Mouse (Mus musculus): Measurements from ENCODE around the gene St3gal3. TPM values are rescaled to one million over a fixed set of nuclear protein-coding genes. Genes with fewer than 3 reads are reported as not detected.

Gene St3gal3
- polyA plus RNA-seq, 1 experiment from 2014 or later = 15.7 TPM

DNA sequence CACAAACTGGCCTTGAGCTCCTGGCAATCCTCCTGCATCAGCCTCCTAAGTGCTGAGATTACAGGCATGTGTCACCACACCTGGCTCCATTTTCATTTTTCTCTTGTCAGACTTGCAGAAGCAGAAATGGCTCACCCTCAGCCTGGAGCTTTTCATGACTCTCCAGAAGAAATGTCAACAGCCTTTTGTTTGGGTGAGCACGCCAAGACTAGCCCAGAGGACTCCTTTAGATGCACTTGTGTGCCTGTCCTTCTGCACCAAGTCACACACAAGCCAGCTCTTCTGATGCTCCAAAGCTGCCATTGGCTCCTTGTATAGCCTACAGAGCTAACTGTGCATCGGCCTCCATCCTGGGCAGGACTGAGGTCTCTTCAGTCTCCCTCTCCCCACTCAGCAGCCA, 141.3 kb downstream of the St3gal3 start:
- H3K27ac ChIP-seq = no peak overlapping the region
- no peaks in the 10 kb centered on the region for H3K79me2 ChIP-seq (ENCODE audit: inconsistent target)
- H3K4me3 ChIP-seq (ENCODE audit: inconsistent target) = no peak overlapping the region
- 96% methylated on average over 2 of the region's 2 CpGs for WGBS (ENCODE audit: missing documents)
- no peaks in the 10 kb centered on the region for H3K36me3 ChIP-seq (ENCODE audit: inconsistent target)

DNA sequence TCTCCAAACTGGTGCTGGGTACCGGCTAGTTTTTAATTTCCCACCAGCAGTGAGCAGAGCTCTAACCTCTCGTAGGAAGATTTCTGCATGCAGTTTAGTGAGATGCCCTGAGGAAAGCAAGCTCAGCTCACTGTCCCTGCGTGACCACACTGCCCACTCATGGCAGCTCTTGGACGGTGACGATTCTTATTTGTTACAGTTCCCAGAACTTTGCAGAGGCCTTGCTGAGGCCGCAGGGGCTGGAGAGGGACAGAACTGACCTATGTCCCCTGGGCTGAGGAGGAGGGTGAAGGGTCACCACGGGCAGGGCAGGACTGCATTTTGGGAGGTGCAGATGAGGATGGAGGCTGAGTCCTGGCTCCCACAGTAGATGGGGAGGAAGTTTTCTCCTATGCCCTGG, 141.8 kb downstream of the St3gal3 start:
- no peak overlapping the region for H3K4me3 ChIP-seq (ENCODE audit: inconsistent target)
- H3K36me3 ChIP-seq (ENCODE audit: inconsistent target) = no peaks in the 10 kb centered on the region
- 96% methylated on average over 7 of the region's 7 CpGs for WGBS (ENCODE audit: missing documents)
- no peaks in the 10 kb centered on the region for H3K79me2 ChIP-seq (ENCODE audit: inconsistent target)
- H3K27ac ChIP-seq = no peak overlapping the region

DNA sequence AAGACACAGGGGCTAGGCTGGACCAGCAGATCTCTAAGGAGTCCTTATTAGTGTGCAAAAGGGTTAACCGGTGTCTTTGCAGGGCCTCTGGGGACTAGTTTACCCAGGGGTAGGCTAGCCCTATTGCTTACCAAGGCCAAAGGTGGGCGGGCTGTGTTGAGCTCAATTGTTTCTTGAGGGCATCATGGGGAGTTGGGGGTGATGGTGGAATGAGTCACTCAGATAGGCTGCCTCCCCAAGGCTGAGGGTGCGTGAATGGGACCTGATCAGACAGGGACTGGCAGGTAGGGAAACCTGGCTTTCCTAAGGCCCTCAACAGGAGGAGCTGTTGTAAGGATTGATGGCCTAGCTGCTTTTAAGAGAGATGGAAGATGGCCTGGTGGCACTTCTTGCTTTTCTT, 142.7 kb downstream of the St3gal3 start:
- Histone ChIP-seq H3K27ac (no peak overlapping the region), H3K79me2 (ENCODE audit: inconsistent target) (no peaks in the 10 kb centered on the region), H3K4me3 (ENCODE audit: inconsistent target) (no peak overlapping the region), H3K36me3 (ENCODE audit: inconsistent target) (no peaks in the 10 kb centered on the region)
- 91% methylated on average over 3 of the region's 3 CpGs for WGBS (ENCODE audit: missing documents)

DNA sequence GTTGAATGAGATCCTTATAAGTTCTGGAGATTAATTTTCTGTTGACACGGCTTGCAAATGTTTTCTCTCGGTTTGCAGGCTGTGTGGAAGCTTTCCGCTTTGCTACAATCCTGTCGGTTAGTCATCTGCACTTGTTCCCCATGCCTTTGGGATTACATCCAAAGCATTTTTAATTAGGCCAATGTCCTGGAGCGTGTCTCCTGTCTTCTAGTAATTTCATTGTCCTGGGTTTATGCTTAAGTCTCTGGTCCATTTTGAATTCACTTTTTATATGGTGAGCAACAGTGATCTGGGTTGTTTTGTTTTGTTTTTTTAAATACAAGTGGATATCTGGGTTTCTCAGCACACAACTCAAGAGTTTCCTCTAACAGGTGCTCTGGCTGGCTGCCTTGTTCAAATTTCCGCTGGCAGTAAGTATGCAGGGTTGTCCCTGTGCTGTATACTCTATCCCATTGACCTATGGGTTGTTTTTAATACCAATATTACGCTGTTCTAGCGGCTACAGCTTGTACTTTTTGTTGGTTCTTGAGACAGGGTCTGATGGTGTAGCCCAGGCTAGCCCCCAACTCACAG, 143.6 kb downstream of the St3gal3 start:
- H3K36me3 ChIP-seq (ENCODE audit: inconsistent target) = no peaks in the 10 kb centered on the region
- 98% methylated on average over 8 of the region's 8 CpGs for WGBS (ENCODE audit: missing documents)
- H3K79me2 ChIP-seq (ENCODE audit: inconsistent target) = no peaks in the 10 kb centered on the region
- H3K27ac ChIP-seq = no peak overlapping the region
- no peak overlapping the region for H3K4me3 ChIP-seq (ENCODE audit: inconsistent target)

DNA sequence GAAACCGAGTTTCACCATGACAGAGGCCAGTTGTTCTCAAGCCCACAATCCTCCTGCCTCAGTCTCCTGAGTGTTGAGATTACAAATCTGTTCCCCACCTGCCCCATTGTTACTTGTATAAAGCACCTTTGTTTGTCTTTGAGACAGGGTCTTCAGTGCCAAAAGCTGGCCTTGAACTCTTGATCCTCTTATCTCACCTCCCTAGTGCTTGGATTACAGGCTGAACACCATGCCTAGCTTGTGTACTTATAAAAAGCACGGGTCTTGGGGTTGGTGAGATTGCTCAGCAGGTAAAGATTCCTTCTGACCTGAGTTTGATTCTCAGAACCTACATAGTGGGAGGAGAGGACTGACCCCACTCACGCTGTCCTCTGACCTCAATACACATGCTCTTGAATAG, 144.1 kb downstream of the St3gal3 start:
- H3K27ac ChIP-seq = no peak overlapping the region
- WGBS (ENCODE audit: missing documents) = 91% methylated on average over 3 of the region's 3 CpGs
- H3K79me2 ChIP-seq (ENCODE audit: inconsistent target) = no peaks in the 10 kb centered on the region
- no peak overlapping the region for H3K4me3 ChIP-seq (ENCODE audit: inconsistent target)
- H3K36me3 ChIP-seq (ENCODE audit: inconsistent target) = no peaks in the 10 kb centered on the region

DNA sequence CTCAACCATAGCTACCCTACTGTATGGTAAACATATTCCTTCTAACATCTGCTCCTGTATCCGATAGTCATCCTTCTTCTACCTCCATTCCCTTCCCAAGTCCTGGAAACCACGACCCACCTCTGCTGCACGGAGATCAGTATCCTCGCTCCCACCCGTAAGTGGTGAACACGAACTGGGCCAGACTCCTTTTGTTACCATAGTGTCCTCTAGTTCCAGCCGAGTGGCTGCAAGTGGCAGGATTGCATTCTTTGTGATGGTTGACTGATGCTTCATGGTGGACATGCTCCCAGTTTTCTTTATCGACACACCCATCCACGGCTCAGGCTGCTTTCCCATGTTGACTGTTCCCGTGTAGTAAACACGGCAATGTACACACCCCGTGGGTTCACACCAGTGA, 144.9 kb downstream of the St3gal3 start:
- WGBS (ENCODE audit: missing documents) = 96% methylated on average over 12 of the region's 12 CpGs
- no peak overlapping the region for H3K4me3 ChIP-seq (ENCODE audit: inconsistent target)

DNA sequence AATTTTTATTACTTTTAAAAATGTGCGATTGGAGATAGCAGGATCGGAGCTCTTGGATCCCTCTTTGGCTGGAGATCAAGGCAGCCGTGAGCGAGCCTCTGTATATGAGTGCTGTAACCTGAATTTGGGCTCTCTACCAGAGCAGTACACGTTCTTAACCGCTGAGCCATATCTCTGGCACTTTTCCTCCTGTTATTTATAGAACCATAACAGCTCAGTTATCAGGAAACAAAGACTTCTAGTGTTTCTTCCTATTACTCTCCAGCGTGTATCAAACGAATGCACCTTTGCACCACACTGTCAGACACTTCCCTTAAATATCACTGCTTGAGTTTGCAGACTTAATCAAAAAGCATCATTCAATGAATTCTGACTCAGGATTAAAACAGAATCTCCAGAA, 147.9 kb downstream of the St3gal3 start:
- 34% methylated on average over 8 of the region's 8 CpGs for WGBS (ENCODE audit: missing documents)
- H3K27ac ChIP-seq = no peak overlapping the region
- H3K36me3 ChIP-seq (ENCODE audit: inconsistent target) = no peaks in the 10 kb centered on the region
- no peak overlapping the region for H3K4me3 ChIP-seq (ENCODE audit: inconsistent target)
- no peaks in the 10 kb centered on the region for H3K79me2 ChIP-seq (ENCODE audit: inconsistent target)

More for the DNA sequence above, 144.9 kb downstream of the St3gal3 start:
- no peaks in the 10 kb centered on the region for H3K79me2 ChIP-seq (ENCODE audit: inconsistent target)
- no peaks in the 10 kb centered on the region for H3K36me3 ChIP-seq (ENCODE audit: inconsistent target)
- no peak overlapping the region for H3K27ac ChIP-seq

DNA sequence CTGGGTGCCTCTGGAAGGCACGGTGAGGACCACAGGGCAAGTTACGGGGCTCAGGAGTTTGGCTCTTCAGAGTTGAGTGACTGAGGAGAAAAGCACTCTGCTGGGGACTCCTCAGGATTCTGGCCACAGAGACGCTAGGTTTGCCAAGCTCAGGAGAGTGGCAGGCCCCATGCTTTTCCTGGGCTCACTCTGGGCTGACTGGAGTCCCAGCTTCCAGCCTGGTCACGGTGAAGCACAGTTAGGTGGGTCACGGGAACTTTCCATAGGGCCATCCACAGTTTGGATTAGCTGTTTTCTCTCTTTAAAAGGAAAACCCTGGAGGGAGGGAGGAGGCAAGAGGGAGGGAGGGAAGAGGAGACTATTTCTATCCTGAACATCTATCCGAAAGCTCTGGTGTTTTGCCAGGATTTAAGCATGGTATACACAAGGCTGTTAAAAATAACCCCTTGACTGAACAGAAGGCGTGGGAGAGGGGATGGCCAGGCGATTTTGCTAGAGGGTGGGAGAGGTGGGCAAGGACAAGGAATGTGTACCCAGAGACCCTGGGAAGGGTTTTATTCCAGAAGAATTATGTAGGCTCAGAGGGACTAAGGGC, 149.6 kb downstream of the St3gal3 start:
- no peak overlapping the region for H3K4me3 ChIP-seq (ENCODE audit: inconsistent target)
- H3K79me2 ChIP-seq (ENCODE audit: inconsistent target) = no peaks in the 10 kb centered on the region
- 98% methylated on average over 7 of the region's 8 CpGs for WGBS (ENCODE audit: missing documents)
- H3K27ac ChIP-seq = no peak overlapping the region
- H3K36me3 ChIP-seq (ENCODE audit: inconsistent target) = no peaks in the 10 kb centered on the region

DNA sequence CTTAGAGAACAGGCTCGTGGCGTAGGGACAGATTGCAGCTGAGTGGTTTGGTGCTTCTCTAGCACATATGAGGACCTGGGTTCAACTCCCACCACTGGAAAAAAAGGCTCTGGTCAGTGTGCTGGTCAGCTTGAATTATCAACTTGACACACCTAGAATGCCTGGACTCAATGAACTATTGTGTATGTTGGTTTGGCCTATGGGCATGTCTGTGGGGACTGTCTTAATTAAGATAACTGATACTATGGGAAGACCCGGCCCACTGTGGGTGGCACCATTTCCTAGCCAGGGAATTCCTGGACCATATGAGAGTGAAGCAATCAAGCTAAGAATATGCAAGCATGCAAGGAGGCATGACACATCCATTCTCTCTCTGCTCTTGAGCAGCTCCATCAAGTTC, 150.5 kb downstream of the St3gal3 start:
- WGBS (ENCODE audit: missing documents) = 94% methylated on average over 3 of the region's 3 CpGs

DNA sequence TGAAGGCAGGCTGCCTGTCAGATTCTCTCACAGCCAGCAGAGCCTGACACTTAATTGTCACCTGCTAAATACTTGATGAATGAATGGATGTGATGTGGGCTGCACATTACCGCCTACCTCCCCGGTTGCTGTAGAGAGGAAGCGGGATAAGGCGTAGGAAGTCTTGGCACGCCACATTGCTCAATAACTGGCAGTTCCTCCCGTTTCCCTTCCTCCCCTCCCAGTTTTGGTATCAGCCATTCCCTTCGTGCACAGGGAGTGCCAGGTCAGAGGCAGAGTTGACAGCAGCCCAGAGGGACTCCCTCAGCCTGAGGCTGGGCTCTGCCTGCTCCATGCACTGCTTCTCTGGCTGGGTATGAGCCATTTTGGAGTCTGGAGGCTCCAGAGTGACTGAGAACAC, 152.0 kb downstream of the St3gal3 start:
- Histone ChIP-seq H3K79me2 (ENCODE audit: inconsistent target) (no peaks in the 10 kb centered on the region), H3K4me3 (ENCODE audit: inconsistent target) (no peak overlapping the region), H3K36me3 (ENCODE audit: inconsistent target) (no peaks in the 10 kb centered on the region), H3K27ac (no peak overlapping the region)
- WGBS (ENCODE audit: missing documents) = 36% methylated on average over 7 of the region's 7 CpGs

More for the DNA sequence above, 150.5 kb downstream of the St3gal3 start:
- H3K36me3 ChIP-seq (ENCODE audit: inconsistent target) = no peaks in the 10 kb centered on the region
- no peak overlapping the region for H3K27ac ChIP-seq
- H3K79me2 ChIP-seq (ENCODE audit: inconsistent target) = no peaks in the 10 kb centered on the region
- H3K4me3 ChIP-seq (ENCODE audit: inconsistent target) = no peak overlapping the region

DNA sequence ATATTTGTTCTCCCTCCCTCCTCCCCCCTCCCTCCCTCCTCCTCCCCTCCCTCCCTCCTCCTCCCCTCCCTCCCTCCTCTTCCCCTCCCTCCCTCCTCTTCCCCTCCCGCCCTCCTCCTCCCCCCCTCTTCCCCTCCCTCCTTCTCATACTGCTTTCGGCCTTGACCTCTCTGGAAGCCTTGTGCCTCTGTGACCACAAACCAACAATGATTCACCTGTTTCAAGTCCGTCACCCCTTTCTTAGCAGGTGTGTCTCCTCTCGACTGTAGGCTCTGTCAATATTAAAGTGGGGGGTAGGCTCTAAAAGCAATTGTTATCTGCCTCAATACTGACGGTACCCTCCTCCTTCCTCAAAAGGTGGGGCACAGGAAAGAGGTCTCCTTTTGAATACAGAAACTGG, 153.2 kb downstream of the St3gal3 start:
- Histone ChIP-seq H3K27ac (no peak overlapping the region), H3K36me3 (ENCODE audit: inconsistent target) (no peaks in the 10 kb centered on the region), H3K4me3 (ENCODE audit: inconsistent target) (no peak overlapping the region), H3K79me2 (ENCODE audit: inconsistent target) (no peaks in the 10 kb centered on the region)
- whole genome bisulfite sequencing (ENCODE audit: missing documents) = 83% methylated on average over 4 of the region's 5 CpGs

DNA sequence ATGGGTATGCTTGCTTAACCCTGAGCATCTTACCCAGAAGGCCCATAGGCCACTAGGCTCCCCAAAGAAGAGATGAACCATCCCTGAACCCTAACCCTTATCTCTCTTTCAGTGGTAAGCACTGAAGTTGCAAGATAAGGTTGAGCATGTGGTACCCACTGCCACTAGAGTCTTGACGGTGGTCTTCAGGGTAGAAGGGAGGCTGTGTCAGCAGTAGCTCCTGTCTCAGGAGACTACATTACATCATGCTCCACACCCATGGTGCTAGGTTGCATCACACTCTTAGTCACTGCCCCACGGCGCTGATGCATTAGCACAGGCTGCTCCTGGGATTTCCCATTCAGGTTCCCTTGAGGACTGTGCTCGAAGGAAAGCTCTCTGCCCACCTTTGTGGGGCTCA, 154.6 kb downstream of the St3gal3 start:
- no peak overlapping the region for H3K27ac ChIP-seq
- H3K79me2 ChIP-seq (ENCODE audit: inconsistent target) = no peaks in the 10 kb centered on the region
- H3K4me3 ChIP-seq (ENCODE audit: inconsistent target) = no peak overlapping the region
- H3K36me3 ChIP-seq (ENCODE audit: inconsistent target) = no peaks in the 10 kb centered on the region
- WGBS (ENCODE audit: missing documents) = 81% methylated on average over 4 of the region's 4 CpGs

DNA sequence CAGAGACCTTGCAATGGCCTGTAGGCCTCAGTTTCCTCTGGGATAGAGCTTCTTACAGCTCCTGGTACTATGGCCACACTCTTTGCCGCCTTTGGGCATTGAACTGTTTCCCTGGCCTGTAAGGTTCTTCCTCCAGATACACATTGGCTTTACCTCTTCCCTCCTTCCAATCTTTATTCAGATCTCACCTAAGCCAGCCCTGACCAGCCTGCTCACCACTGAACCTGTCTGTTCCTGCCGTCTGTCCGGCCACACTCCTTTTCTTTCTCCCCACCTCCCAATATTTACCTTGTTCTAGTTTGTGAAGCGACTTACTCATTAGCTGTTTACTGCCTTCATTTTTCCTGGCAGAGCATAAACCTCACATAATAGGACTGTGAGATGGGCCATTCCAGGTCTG, 155.5 kb downstream of the St3gal3 start:
- WGBS (ENCODE audit: missing documents) = 95% methylated on average over 4 of the region's 4 CpGs
- Histone ChIP-seq H3K79me2 (ENCODE audit: inconsistent target) (no peaks in the 10 kb centered on the region), H3K36me3 (ENCODE audit: inconsistent target) (no peaks in the 10 kb centered on the region), H3K27ac (no peak overlapping the region), H3K4me3 (ENCODE audit: inconsistent target) (no peak overlapping the region)

DNA sequence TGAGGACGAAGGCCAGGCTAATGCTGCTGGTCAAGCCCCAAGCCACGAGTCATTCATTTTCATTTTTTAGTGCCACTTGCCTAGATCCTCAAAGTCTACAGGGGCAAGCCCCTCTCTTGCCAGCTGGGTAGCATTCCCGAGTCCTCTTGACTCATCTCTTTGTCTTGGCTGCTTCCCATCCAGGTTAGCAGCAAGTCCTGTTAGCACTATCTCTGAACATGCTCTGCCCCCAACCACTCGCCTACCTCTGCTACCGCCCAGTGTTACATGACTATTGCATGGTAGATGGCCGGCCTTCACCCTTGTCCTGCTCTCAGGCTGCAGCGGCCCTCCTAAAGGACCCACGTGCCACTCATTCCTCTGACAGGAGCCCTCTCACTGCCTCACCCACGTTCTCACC, 156.4 kb downstream of the St3gal3 start:
- no peak overlapping the region for H3K27ac ChIP-seq
- H3K36me3 ChIP-seq (ENCODE audit: inconsistent target) = no peaks in the 10 kb centered on the region
- H3K4me3 ChIP-seq (ENCODE audit: inconsistent target) = no peak overlapping the region
- WGBS (ENCODE audit: missing documents) = 94% methylated on average over 9 of the region's 9 CpGs
- no peaks in the 10 kb centered on the region for H3K79me2 ChIP-seq (ENCODE audit: inconsistent target)

DNA sequence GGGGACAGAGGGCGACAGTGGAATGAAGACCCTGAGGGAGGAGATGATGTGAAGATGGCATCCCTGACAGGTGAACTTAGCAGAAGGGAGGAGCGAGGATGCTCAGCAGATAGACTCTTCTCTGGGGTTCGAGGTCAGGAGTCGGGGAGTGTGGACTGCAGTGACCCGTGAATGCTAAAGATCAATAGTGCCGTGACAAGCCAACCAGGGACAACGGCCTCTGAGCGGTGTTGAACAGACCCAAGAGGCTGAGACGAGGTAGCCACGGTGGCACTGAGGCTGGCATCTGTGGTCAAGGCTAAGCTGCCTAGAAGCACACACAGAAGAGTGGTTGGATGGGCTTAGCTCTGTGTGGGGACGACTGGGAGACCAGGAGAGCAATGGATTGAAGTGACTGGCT, 156.9 kb downstream of the St3gal3 start:
- Histone ChIP-seq H3K36me3 (ENCODE audit: inconsistent target) (no peaks in the 10 kb centered on the region), H3K4me3 (ENCODE audit: inconsistent target) (no peak overlapping the region), H3K79me2 (ENCODE audit: inconsistent target) (no peaks in the 10 kb centered on the region), H3K27ac (no peak overlapping the region)
- 92% methylated on average over 11 of the region's 11 CpGs for WGBS (ENCODE audit: missing documents)

DNA sequence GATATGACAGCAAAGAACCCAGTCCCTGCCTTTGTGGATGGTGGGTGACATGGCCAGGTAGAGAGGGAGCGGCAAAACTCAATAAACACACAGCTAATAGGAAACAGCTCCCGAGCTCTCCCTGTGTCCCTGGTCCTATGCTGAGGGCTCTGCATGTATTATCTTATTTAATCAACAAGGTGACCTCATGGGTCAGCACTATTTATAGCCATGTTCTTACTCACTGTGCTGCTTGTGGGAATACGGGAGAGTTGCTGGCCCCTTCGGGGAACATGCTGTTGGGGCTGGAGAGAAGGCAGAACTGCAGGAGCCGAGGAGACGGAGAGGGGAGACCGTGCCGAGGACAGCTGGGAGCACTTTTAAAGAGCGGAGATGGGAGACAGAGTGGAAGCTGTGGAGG, 157.3 kb downstream of the St3gal3 start:
- H3K36me3 ChIP-seq (ENCODE audit: inconsistent target) = no peaks in the 10 kb centered on the region
- H3K27ac ChIP-seq = no peak overlapping the region
- no peak overlapping the region for H3K4me3 ChIP-seq (ENCODE audit: inconsistent target)
- WGBS (ENCODE audit: missing documents) = 96% methylated on average over 9 of the region's 9 CpGs
- H3K79me2 ChIP-seq (ENCODE audit: inconsistent target) = no peaks in the 10 kb centered on the region
